Mouse (Mus musculus): Measurements from ENCODE around the gene Smarcal1. TPM values are rescaled to one million over a fixed set of nuclear protein-coding genes. Genes with fewer than 3 reads are reported as not detected.

The Smarcal1 gene
- polyA plus RNA-seq, 1 experiment from 2014 or later = 23.0 TPM

GRCm38 (mm10) chr1:72595686-72596085 lies 12.6 kb downstream of the Smarcal1 start:
- peaks cover 80% of the 10 kb centered on the region for H3K36me3 ChIP-seq (ENCODE audit: control insufficient read depth, insufficient read depth, low read length)

DNA sequence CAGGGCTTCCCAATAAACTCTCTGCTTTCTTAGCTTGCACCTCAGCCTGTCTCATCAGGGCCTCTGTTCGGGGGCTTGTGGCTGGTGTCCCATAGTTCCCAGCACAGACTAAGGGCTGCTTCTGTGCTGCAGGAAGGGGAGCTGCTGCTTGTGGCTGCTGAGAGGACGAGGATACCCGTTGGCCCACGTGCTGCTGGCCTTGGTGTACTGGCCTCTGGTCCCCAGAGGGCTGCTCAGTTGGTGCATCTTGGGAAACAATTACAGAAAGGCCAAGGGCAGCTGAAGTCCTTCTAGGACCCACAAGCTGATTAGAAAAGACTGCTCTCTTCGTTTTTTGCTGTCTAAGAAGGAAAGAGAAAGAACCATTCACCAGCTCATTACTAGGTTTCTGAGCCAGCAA lies 13.2 kb downstream of the Smarcal1 start:
- Histone ChIP-seq H3K36me3 (ENCODE audit: control insufficient read depth, insufficient read depth, low read length) (peaks cover 80% of the 10 kb centered on the region), H3K9ac (ENCODE audit: low read depth, low read length) (no peak overlapping the region), H3K4me2 (ENCODE audit: low read depth, low read length) (no peak overlapping the region), H3K9me3 (ENCODE audit: control insufficient read depth, low read length) (no peaks in the 10 kb centered on the region), H3K4me1 (ENCODE audit: control insufficient read depth, insufficient read depth, low read length) (peaks cover 16% of the 10 kb centered on the region), H3K4me3 (ENCODE audit: low read depth, low read length) (no peak overlapping the region), H3K27me3 (replicated peaks; ENCODE audit: control insufficient read depth, insufficient read depth, low read length) (no peaks in the 10 kb centered on the region), H3K27ac (replicated peaks; ENCODE audit: low read depth, low read length) (no peak overlapping the region)
- no peak for DNase-seq (ENCODE audit: low spot score)
- ATAC-seq (ENCODE audit: low read depth) = no peak
- WGBS = 77% methylated on average over 5 of the region's 5 CpGs

More at GRCm38 (mm10) chr1:72595686-72596085, 12.6 kb downstream of the Smarcal1 start:
- ATAC-seq (ENCODE audit: low read depth) = no peak
- no peaks in the 10 kb centered on the region for H3K27me3 ChIP-seq (replicated peaks; ENCODE audit: control insufficient read depth, insufficient read depth, low read length)
- no peak for DNase-seq (ENCODE audit: low spot score)
- peaks cover 16% of the 10 kb centered on the region for H3K4me1 ChIP-seq (ENCODE audit: control insufficient read depth, insufficient read depth, low read length)
- H3K4me2 ChIP-seq (ENCODE audit: low read depth, low read length) = no peak overlapping the region
- no peak overlapping the region for H3K9ac ChIP-seq (ENCODE audit: low read depth, low read length)
- no peaks in the 10 kb centered on the region for H3K9me3 ChIP-seq (ENCODE audit: control insufficient read depth, low read length)
- H3K4me3 ChIP-seq (ENCODE audit: low read depth, low read length) = no peak overlapping the region
- 88% methylated on average over 12 of the region's 12 CpGs for WGBS
- H3K27ac ChIP-seq (replicated peaks; ENCODE audit: low read depth, low read length) = no peak overlapping the region

GRCm38 (mm10) chr1:72599146-72600101 lies 16.4 kb downstream of the Smarcal1 start:
- Histone ChIP-seq H3K4me3 (ENCODE audit: low read depth, low read length) (no peak overlapping the region), H3K27me3 (replicated peaks; ENCODE audit: control insufficient read depth, insufficient read depth, low read length) (no peaks in the 10 kb centered on the region), H3K4me2 (ENCODE audit: low read depth, low read length) (no peak overlapping the region), H3K4me1 (ENCODE audit: control insufficient read depth, insufficient read depth, low read length) (peaks cover 16% of the 10 kb centered on the region), H3K27ac (replicated peaks; ENCODE audit: low read depth, low read length) (no peak overlapping the region), H3K9ac (ENCODE audit: low read depth, low read length) (no peak overlapping the region), H3K36me3 (ENCODE audit: control insufficient read depth, insufficient read depth, low read length) (peaks cover 70% of the 10 kb centered on the region), H3K9me3 (ENCODE audit: control insufficient read depth, low read length) (no peaks in the 10 kb centered on the region)
- ATAC-seq (ENCODE audit: low read depth) = peak; percentile 56
- 46% methylated on average over 21 of the region's 21 CpGs for WGBS
- DNase-seq (ENCODE audit: low spot score) = peak; percentile 72

GRCm38 (mm10) chr1:72600778-72601177 lies 17.7 kb downstream of the Smarcal1 start:
- Histone ChIP-seq H3K4me2 (ENCODE audit: low read depth, low read length) (no peak overlapping the region), H3K27ac (replicated peaks; ENCODE audit: low read depth, low read length) (no peak overlapping the region), H3K9me3 (ENCODE audit: control insufficient read depth, low read length) (no peaks in the 10 kb centered on the region), H3K27me3 (replicated peaks; ENCODE audit: control insufficient read depth, insufficient read depth, low read length) (no peaks in the 10 kb centered on the region), H3K9ac (ENCODE audit: low read depth, low read length) (no peak overlapping the region), H3K4me3 (ENCODE audit: low read depth, low read length) (no peak overlapping the region), H3K4me1 (ENCODE audit: control insufficient read depth, insufficient read depth, low read length) (peaks cover 16% of the 10 kb centered on the region), H3K36me3 (ENCODE audit: control insufficient read depth, insufficient read depth, low read length) (peaks cover 60% of the 10 kb centered on the region)
- 89% methylated on average over 5 of the region's 5 CpGs for WGBS
- ATAC-seq (ENCODE audit: low read depth) (no peak), DNase-seq (ENCODE audit: low spot score) (no peak)

GRCm38 (mm10) chr1:72601233-72601632 lies 18.2 kb downstream of the Smarcal1 start:
- WGBS = 86% methylated on average over 7 of the region's 7 CpGs

GRCm38 (mm10) chr1:72602186-72602585 lies 19.1 kb downstream of the Smarcal1 start:
- no peak overlapping the region for H3K4me3 ChIP-seq (ENCODE audit: low read depth, low read length)
- peaks cover 57% of the 10 kb centered on the region for H3K36me3 ChIP-seq (ENCODE audit: control insufficient read depth, insufficient read depth, low read length)
- no peak overlapping the region for H3K4me2 ChIP-seq (ENCODE audit: low read depth, low read length)
- WGBS = 70% methylated on average over 5 of the region's 5 CpGs
- no peak overlapping the region for H3K9ac ChIP-seq (ENCODE audit: low read depth, low read length)
- H3K9me3 ChIP-seq (ENCODE audit: control insufficient read depth, low read length) = no peaks in the 10 kb centered on the region
- H3K27ac ChIP-seq (replicated peaks; ENCODE audit: low read depth, low read length) = no peak overlapping the region
- peaks cover 16% of the 10 kb centered on the region for H3K4me1 ChIP-seq (ENCODE audit: control insufficient read depth, insufficient read depth, low read length)
- H3K27me3 ChIP-seq (replicated peaks; ENCODE audit: control insufficient read depth, insufficient read depth, low read length) = no peaks in the 10 kb centered on the region
- DNase-seq (ENCODE audit: low spot score) (no peak), ATAC-seq (ENCODE audit: low read depth) (no peak)

More at GRCm38 (mm10) chr1:72601233-72601632, 18.2 kb downstream of the Smarcal1 start:
- no peak overlapping the region for H3K9ac ChIP-seq (ENCODE audit: low read depth, low read length)
- H3K4me2 ChIP-seq (ENCODE audit: low read depth, low read length) = no peak overlapping the region
- H3K4me1 ChIP-seq (ENCODE audit: control insufficient read depth, insufficient read depth, low read length) = peaks cover 16% of the 10 kb centered on the region
- DNase-seq (ENCODE audit: low spot score) (no peak), ATAC-seq (ENCODE audit: low read depth) (no peak)
- H3K4me3 ChIP-seq (ENCODE audit: low read depth, low read length) = no peak overlapping the region
- no peaks in the 10 kb centered on the region for H3K27me3 ChIP-seq (replicated peaks; ENCODE audit: control insufficient read depth, insufficient read depth, low read length)
- peaks cover 60% of the 10 kb centered on the region for H3K36me3 ChIP-seq (ENCODE audit: control insufficient read depth, insufficient read depth, low read length)
- H3K9me3 ChIP-seq (ENCODE audit: control insufficient read depth, low read length) = no peaks in the 10 kb centered on the region
- H3K27ac ChIP-seq (replicated peaks; ENCODE audit: low read depth, low read length) = no peak overlapping the region

DNA sequence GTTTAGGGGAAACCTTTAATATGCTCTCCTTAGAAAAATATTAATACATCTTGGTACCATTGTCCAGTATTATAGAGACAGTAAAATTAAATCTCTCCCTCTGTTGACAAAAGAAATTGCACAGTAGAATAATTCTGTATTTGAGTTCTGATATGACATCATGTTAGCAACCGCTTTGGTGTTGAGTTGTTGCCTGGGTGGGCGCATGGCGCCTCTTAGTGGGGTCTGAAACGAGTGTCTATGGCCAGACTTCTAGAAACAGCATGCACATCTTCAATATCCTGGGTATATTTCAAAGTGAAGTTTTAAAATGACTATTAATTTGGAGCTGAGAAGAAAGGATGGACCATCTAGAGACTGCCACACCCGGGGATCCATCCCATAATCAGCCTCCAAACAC lies 19.8 kb downstream of the Smarcal1 start:
- H3K36me3 ChIP-seq (ENCODE audit: control insufficient read depth, insufficient read depth, low read length) = peaks cover 51% of the 10 kb centered on the region
- no peak overlapping the region for H3K4me2 ChIP-seq (ENCODE audit: low read depth, low read length)
- H3K27me3 ChIP-seq (replicated peaks; ENCODE audit: control insufficient read depth, insufficient read depth, low read length) = no peaks in the 10 kb centered on the region
- H3K27ac ChIP-seq (replicated peaks; ENCODE audit: low read depth, low read length) = no peak overlapping the region
- peaks cover 16% of the 10 kb centered on the region for H3K4me1 ChIP-seq (ENCODE audit: control insufficient read depth, insufficient read depth, low read length)
- H3K9me3 ChIP-seq (ENCODE audit: control insufficient read depth, low read length) = no peaks in the 10 kb centered on the region
- H3K9ac ChIP-seq (ENCODE audit: low read depth, low read length) = no peak overlapping the region
- no peak overlapping the region for H3K4me3 ChIP-seq (ENCODE audit: low read depth, low read length)
- ATAC-seq (ENCODE audit: low read depth) (no peak), DNase-seq (ENCODE audit: low spot score) (no peak)
- WGBS = 87% methylated on average over 5 of the region's 5 CpGs

DNA sequence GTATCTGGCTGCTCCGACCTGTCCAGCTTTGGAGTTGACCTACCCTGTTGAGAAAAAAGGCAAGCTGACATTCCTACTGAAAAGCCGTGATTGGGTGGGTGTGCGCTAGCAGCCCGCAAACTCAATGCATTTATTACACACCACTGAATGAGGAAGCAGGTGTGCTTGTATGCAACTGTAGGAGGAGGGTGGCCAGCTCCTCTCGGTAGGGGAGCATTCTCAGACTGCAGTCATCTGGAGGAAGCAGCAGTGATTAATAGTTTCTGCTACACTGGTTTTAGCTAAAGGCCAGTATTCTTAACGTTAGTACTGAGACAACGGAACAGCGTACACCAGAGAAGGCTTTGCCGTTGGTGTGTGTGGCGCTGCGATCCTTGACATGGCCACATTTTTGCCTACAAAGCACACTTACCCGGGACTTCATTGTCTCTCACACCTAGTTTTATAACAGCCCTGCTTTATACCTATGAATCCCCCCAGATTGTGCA lies 23.2 kb downstream of the Smarcal1 start:
- Histone ChIP-seq H3K9me3 (ENCODE audit: control insufficient read depth, low read length) (no peaks in the 10 kb centered on the region), H3K4me1 (ENCODE audit: control insufficient read depth, insufficient read depth, low read length) (no peaks in the 10 kb centered on the region), H3K27ac (replicated peaks; ENCODE audit: low read depth, low read length) (no peak overlapping the region), H3K36me3 (ENCODE audit: control insufficient read depth, insufficient read depth, low read length) (peaks cover 56% of the 10 kb centered on the region), H3K4me3 (ENCODE audit: low read depth, low read length) (no peak overlapping the region), H3K27me3 (replicated peaks; ENCODE audit: control insufficient read depth, insufficient read depth, low read length) (no peaks in the 10 kb centered on the region), H3K4me2 (ENCODE audit: low read depth, low read length) (no peak overlapping the region), H3K9ac (ENCODE audit: low read depth, low read length) (no peak overlapping the region)
- WGBS = 84% methylated on average over 12 of the region's 12 CpGs
- ATAC-seq (ENCODE audit: low read depth) (0 out of 2 replicates have a peak, but pooled peaks have one; percentile 9), DNase-seq (ENCODE audit: low spot score) (peak; percentile 13)
